Mouse (Mus musculus) cerebellum, adult 2 months (tissue): Measurements from ENCODE around the gene Plekho1. TPM values are rescaled to one million over a fixed set of nuclear protein-coding genes. Genes with fewer than 3 reads are reported as not detected.

Experiments used
- DNase-seq, 2 experiments: peaks; one replicate each; pipeline ENCODE4 v3.0.0; 2021
- H3K27ac ChIP-seq: fragments of 200-500 bp; 2 replicates; pipeline ENCODE4 v1.5.1; 2012; ENCODE audit warnings: low read length, control low read depth, inconsistent platforms; ENCODE audit not compliant: insufficient read depth
- H3K27me3 ChIP-seq: fragments of 200-500 bp; 2 replicates; pipeline ENCODE4 v1.6.1; 2012; ENCODE audit warnings: inconsistent platforms, mild to moderate bottlenecking, low read length, moderate library complexity; ENCODE audit not compliant: control insufficient read depth, insufficient read depth
- H3K4me1 ChIP-seq: fragments of 200-500 bp; 2 replicates; pipeline ENCODE4 v1.6.1; 2011; ENCODE audit warnings: low read length; ENCODE audit not compliant: control insufficient read depth, insufficient read depth
- H3K4me3 ChIP-seq: fragments of 200-500 bp; replicated peaks from 2 replicates; pipeline ENCODE3; 2011; ENCODE audit warnings: mild to moderate bottlenecking, low read depth, low read length, control low read depth; ENCODE audit not compliant: insufficient read depth
- CTCF ChIP-seq: fragments of 200-500 bp; IDR thresholded peaks from 2 replicates; pipeline ENCODE4 v1.5.1; 2011; ENCODE audit warnings: low read depth, mild to moderate bottlenecking, control low read depth, low read length, moderate library complexity, borderline replicate concordance; ENCODE audit not compliant: insufficient read depth
- POLR2A ChIP-seq: fragments of 200-500 bp; IDR thresholded peaks from 2 replicates; pipeline ENCODE4 v1.6.1; 2011; ENCODE audit warnings: low read length, control low read depth, borderline replicate concordance; ENCODE audit not compliant: insufficient read depth
- WGBS: fragments of 180-500 bp; shearing (Covaris S2); methylation state at CpG from one replicate; pipeline ENCODE4 v1.1.7; 2018; 5-methylcytosine and 5-hydroxymethylcytosine counted together
- polyA plus RNA-seq: library from polyadenylated mRNA; depleted of rRNA; stranded (reverse); fragments of >200 nt; gene quantifications from 2 replicates; pipeline ENCODE4 v1.2.3, GENCODE M21; 2012

Plekho1 gene
- polyA plus RNA-seq, 1 experiment = 155 TPM

DNA sequence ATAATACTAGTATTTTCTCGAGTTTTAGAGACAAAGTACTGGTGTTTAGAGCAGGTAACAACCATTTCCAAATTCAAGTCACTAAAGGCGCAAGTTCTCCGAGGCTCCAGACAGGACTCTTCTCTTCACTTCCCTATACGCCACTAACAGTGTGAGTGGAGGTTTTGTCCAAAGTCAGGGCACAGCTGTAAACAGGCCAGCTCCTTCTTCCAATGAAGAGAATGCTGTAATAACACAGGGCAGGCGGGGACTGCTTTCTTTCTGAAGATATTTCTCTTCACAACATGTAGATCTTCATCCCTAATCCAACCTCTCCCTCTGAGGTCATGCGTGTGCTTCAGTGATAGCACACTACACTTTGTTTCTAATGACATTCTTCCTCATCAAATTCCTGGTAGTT is 41.0 kb upstream of the Plekho1 start:
- peak in 1 of 2 experiments; percentile 1 for DNase-seq
- WGBS = 94% methylated on average over 6 of the region's 6 CpGs

DNA sequence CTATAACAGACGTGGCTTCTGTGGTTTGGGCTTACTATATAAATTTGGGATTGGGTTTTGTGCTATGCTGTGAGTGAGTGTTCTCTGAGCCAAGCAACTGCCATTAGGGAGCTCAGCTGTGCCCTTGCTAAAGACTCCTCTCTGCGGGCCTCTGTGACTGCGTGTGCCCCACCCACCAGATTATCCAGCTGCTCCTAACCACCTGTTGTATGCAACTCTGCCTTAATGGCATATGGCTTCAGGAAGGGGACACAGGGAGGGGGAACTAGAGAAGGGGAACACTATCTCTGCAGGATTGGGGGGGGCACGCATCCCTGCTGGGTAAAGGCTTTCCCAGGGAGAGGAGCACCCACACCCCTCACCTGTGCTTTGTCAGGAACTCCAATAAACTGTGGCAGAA is 37.2 kb upstream of the Plekho1 start:
- no peak for TF ChIP-seq CTCF
- TF ChIP-seq POLR2A = no peak
- Histone ChIP-seq H3K4me1 (peaks cover 12% of the 10 kb centered on the region; the same call in 1 of the 2 replicates), H3K27me3 (no peaks in the 10 kb centered on the region), H3K4me3 (no peak overlapping the region), H3K27ac (no peak overlapping the region)
- 74% methylated on average over 4 of the region's 4 CpGs for WGBS
- DNase-seq = no peak

More for the DNA sequence above, 41.0 kb upstream of the Plekho1 start:
- no peak overlapping the region for H3K4me3 ChIP-seq
- no peaks in the 10 kb centered on the region for H3K27me3 ChIP-seq
- TF ChIP-seq POLR2A (no peak), CTCF (no peak)
- H3K27ac ChIP-seq = no peak overlapping the region
- no peaks in the 10 kb centered on the region for H3K4me1 ChIP-seq

DNA sequence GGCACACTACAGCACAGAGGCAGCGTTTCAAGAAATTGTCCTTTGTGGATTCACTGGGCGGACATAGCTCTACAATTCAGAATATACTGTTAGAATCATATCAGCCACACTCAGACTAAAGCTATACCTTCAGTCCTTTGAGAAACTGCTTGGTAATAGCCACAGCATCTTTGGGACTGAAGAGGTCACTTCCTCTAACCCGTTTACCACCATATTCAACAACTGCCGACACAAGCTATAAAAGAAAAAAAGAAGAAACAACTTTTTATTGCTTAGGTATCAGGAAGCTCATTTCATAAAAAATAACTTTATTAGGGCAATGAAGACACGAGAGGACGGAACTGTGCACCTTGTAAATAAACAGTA is 36.8 kb upstream of the Plekho1 start:
- H3K4me1 ChIP-seq = peaks cover 16% of the 10 kb centered on the region; the same call in 1 of the 2 replicates
- DNase-seq = no peak
- no peak overlapping the region for H3K4me3 ChIP-seq
- H3K27ac ChIP-seq = no peak overlapping the region
- TF ChIP-seq CTCF = no peak
- no peak for TF ChIP-seq POLR2A
- WGBS = 93% methylated on average over 6 of the region's 6 CpGs
- H3K27me3 ChIP-seq = no peaks in the 10 kb centered on the region

DNA sequence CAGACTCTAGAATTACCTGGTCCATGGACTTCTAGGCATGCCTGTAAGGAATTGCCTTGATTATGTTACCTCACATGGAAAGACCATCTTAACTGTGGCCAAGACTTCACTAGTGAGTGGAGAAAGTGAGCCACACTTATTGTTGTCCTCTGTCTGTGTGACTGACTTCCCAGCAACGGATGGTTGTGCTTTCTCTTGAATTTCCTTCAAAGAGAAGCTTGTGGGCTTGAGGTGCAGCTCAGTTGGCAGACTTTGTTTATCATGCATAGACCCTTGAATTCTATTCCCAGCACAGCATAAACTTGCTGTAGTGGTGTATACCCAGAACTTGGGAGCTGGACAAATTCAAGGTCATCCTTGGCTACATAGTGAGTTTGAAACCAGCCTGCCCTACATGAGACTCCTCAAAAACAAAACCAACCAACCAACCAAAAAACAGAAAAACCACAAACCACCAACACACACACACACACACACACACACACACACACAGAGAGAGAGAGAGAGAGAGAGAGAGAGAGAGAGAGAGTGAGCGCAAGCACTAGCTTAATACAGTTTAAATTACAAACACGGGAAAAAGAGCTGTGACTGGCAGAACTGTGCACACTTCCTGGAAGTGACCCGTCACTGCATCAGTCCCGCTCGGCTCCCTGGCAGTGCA is 36.3 kb upstream of the Plekho1 start:
- 85% methylated on average over 6 of the region's 6 CpGs for WGBS
- TF ChIP-seq POLR2A = no peak
- no peak for TF ChIP-seq CTCF

DNA sequence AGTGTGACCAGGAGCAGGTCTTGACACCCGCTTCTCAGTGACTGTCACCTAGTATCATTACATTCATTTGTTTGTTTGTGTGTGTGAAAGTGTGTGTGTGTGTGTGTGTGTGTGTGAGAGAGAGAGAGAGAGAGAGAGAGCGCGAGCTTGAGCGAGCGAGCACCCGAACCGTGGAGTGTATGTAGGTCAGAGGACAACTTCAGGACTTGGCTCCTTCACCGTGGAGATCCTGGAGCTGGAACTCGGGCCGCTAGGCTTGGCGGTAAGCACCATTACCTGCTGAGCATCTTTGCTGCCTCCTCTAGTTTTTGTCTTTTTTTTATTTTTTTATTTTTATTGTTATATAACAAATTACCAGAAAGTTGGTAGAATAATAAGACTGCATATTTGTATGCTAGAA is 34.0 kb upstream of the Plekho1 start:
- peak overlapping the region; percentile 48 for H3K4me3 ChIP-seq
- H3K27me3 ChIP-seq = no peaks in the 10 kb centered on the region
- H3K4me1 ChIP-seq = peaks cover 22% of the 10 kb centered on the region
- peak; percentile 83 to 93 for DNase-seq
- 21% methylated on average over 11 of the region's 11 CpGs for WGBS
- peak overlapping the region; percentile 99 for H3K27ac ChIP-seq
- TF ChIP-seq CTCF (no peak), POLR2A (no peak)

More for the DNA sequence above, 36.3 kb upstream of the Plekho1 start:
- peaks cover 18% of the 10 kb centered on the region; the same call in 1 of the 2 replicates for H3K4me1 ChIP-seq
- H3K27ac ChIP-seq = no peak overlapping the region
- H3K4me3 ChIP-seq = no peak overlapping the region
- H3K27me3 ChIP-seq = no peaks in the 10 kb centered on the region
- no peak for DNase-seq

DNA sequence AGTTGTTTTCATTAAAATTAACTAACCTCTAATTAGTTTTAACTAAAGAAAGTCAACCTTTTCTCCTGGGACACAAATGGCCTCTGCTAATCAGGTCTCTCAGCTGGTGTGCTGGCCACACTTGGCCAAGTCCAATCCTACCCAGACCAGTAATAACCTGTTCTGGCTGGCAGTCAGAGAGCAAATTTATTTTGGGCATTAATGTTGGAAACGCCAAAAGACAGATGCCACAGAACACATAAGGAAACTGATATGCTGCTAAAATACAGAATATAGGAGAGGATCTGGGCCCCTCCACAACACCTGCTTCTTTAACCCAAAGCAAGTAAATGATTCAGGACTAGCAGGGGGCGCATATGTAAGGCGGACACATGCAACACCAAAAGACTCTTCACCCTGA is 33.5 kb upstream of the Plekho1 start:
- Histone ChIP-seq H3K4me3 (peak overlapping the region; percentile 48), H3K27me3 (no peaks in the 10 kb centered on the region), H3K4me1 (peaks cover 22% of the 10 kb centered on the region), H3K27ac (peak overlapping the region; percentile 99)
- peak; percentile 73 to 94 for DNase-seq
- WGBS = 11% methylated on average over 3 of the region's 3 CpGs
- TF ChIP-seq POLR2A (no peak), CTCF (no peak)

DNA sequence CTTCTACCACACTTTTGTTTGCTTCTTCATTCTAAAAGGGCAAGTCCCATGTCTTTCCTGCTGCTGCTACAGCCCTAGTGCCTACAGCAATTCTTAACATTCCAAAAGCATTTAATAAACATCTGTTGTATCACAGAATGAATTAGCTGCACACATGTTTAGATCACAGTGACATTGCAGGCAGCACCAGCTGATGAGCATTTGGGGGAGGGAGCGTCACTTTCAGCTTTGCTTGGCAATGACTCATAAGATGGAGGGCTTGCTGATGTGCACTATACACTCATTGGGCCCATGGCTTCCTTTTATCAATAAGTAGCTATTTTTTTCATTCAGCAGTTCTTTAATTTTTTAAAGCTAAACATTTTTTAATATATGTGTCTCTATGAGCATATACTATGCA is 32.1 kb upstream of the Plekho1 start:
- Histone ChIP-seq H3K4me1 (peaks cover 22% of the 10 kb centered on the region), H3K4me3 (no peak overlapping the region), H3K27me3 (no peaks in the 10 kb centered on the region), H3K27ac (peak overlapping the region; percentile 93)
- TF ChIP-seq POLR2A (no peak), CTCF (no peak)
- WGBS = 59% methylated on average over 1 of the region's 1 CpGs
- no peak for DNase-seq

DNA sequence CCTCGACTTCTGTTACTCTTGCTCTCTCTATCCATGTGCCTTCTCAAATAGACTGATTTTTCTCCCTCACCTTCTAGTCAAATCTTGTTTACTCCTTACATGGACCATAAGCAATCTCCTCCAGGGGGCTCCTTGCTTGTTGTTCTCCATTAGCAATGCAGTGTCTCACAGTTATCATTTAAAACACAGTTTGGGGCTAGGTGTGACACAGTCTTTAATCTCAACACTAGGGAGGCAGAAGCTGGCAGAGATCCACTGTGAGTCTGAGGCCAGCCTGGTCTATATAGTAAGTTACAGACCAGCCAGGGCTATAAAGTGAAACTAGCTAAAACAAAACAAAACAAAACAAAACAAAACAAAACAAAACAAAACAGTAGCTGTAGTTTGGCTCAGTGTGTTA is 31.3 kb upstream of the Plekho1 start:
- WGBS = 97% methylated on average over 1 of the region's 1 CpGs
- TF ChIP-seq POLR2A = no peak
- DNase-seq = no peak
- Histone ChIP-seq H3K27me3 (no peaks in the 10 kb centered on the region), H3K27ac (0 out of 2 replicates have a peak overlapping the region, but pooled peaks have one; percentile 38), H3K4me1 (peaks cover 22% of the 10 kb centered on the region), H3K4me3 (no peak overlapping the region)
